Mouse (Mus musculus): ENCODE data around the gene Fam189a2.

Fam189a2 gene

DNA sequence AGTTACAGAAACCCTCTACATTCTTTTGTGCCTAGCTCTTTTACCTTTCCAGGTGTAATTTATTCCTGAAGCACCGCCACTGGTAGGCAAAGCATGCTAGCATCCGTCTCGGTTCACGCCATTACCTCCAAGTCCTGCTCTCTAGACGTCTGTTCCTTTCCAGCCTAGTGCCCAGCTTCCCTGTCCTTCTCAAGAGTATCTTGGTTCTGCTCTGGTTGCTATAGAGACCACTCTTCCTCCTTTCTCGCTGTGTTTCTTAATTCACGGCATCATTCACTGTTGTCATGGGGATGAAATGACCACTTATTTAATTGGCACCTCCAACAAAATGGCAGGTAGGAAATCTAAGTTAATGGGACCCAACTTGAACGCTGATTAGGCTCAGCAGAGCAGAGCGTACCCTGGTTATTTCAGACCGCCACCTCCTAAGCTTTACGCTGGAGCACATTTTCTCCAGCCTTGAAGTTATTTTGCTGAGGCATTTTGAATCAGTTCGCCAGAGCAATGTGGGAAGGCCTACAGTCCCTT lies 89.3 kb downstream of the Fam189a2 start:
- no peak for DNase-seq (ENCODE audit: low read depth, low spot score)

DNA sequence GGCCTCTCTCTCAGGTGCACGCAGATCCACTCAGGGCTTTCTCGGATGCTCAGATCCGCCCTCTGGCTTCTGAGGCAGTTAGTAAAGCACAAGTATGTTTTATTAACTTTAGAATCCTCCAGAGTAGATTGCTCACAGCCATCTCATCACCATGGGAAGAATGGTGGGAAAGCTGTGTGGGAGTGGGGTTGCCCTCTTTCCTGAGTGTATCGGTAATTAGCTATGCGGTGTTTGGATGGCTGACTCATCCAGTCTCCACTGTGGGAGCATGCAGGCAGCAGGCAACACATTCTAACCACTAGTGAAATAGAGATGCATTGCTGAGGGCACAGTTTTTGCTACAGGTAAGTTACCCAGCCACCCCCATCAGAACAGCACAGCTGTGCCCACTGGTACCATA lies 100.0 kb downstream of the Fam189a2 start:
- no peak for DNase-seq (ENCODE audit: low read depth, low spot score)

DNA sequence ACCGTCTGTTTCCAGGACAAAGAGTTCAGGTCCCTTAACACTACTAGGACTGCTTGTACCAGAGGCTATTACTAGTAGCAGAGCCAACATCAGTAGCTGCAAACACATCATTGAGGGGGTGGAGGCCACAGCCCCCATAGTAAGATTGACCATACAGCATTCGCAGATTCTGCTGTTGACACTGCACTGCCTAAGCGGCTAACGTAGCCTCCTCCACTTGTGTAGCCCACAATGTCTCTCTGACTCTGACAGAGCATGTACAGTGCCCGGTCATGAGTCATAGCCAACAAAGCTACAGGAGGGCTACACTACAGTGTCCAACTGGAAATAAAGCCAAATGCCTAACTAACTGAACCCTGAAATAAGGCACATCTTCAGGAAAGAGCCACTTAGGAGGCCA lies 105.3 kb downstream of the Fam189a2 start:
- no peak for DNase-seq (ENCODE audit: low read depth, low spot score)

DNA sequence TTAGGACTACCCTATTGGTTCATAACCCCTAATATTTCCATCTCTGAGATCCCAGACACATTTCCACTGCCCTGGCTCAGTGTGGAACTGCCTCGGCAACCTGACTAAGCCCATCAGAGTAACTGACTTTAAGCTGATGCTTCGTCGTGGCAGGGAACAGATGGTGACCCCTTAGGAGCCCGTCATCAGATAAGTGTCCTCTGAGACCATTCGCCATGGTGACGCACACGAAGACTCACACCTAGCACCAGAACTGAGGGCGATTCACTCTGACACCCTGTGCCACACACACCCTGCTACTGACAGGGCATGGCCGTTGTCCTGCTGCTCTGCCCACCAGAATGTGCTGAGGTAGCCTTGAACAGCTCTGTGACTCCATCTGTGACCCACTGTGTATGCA lies 106.0 kb downstream of the Fam189a2 start:
- DNase-seq (ENCODE audit: low read depth, low spot score): no peak

DNA sequence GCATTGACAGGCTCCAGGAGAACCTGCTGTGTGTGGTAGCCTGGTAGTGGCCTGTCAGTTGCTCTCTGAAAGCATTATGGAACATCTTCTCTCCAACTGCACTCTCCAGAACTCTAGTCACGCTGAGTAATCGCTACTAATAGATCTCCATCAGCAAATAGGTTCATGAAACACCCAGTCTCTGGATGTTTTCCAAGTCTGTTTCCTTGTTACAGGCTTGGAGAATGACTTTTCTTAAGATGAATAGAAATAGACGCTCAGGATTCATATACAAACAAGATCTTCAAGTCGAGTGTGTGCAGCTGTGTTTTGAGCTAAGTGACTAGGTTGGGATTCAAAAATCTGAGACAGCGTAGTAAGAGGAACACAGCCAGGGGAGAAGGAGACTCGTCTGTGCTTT lies 106.8 kb downstream of the Fam189a2 start:
- no peak for DNase-seq (ENCODE audit: low read depth, low spot score)

Measured in CD4-positive, CD25-positive, alpha-beta regulatory T cell, adult 2 months (primary cell).